Mouse (Mus musculus): ENCODE measurements around the gene Atm.

Gene Atm

GRCm38 (mm10) chr9:53408953-53409361 lies 127.6 kb downstream of the Atm start:
- DNase-seq (ENCODE audit: low spot score in 2 of 2): no peak

GRCm38 (mm10) chr9:53408548-53408947 lies 128.0 kb downstream of the Atm start:
- DNase-seq (ENCODE audit: low spot score in 2 of 2): no peak

DNA sequence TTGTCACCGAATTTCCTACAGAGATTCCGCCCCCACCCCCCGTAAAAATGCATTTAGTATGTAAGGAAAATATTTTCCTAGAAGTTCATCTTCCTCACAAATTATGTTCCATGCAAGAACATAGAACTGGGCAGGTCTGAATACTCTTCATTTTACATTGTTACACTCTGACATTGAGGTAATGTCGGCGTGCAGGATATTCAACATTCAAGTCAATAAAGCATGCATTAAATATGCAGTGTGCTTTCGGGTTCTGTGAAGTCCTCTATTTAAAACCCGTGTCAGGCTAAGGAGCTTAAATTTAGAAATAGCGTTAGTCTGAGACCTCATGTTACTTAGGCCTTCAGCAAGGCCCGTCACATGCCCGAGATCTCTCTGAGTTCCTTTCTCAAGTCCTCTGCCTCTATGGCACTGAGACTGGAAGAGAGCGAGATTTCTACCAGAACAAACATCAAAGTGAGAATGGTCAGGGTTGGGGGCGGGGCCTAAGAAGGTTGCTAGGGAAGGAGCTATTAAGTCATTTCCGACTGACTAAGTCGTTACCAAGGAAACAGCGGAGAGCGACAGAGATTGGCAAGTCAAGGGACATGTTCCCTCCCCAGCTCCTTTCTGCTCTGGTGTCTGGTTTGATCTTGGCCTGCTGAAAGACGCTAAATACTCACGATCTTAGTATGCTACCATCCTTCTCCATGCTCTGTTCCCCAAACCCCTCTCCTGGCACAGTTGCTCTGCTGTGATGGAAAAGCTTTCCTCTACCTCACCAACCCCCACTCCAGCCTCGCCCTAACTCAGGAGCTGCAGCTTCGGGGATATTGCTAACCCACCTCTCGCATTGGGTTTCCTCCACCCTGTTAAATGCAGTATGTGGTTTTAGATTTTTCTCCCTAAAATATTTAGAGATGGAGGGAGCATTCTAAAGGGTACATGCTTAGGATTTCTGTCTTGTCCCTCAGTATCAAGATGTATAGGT lies 131.5 kb downstream of the Atm start:
- peak; percentile 59 to 72 for DNase-seq (ENCODE audit: low spot score in 2 of 2)

- DNase-seq (ENCODE audit: low spot score in 2 of 2): no peak
Measured at GRCm38 (mm10) chr9:53404050-53404752, 132.3 kb downstream of the Atm start.

- no peak for DNase-seq (ENCODE audit: low spot score in 2 of 2)
Measured at GRCm38 (mm10) chr9:53402991-53403390, 133.5 kb downstream of the Atm start.

DNA sequence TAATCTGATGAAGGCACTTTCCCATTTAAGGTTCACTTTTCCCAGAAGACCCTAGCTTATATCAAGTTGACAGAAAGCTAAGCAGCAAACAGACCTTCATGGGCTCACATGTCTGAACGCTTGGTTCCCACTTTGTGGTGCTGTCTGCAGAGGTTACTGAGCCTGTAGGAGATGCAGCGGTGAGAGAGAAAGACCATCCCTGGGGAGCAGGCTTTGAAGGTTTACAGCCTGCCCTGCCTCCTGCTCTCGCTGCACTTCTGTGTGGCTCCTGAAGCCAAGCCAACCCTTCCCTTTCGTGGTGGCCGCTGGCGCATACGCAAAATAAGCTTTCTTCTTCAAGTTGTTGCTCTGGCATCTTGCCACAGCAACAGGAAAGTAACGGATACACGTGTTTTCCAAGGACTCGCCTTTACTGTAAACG lies 134.2 kb downstream of the Atm start, which contains the start of gene 4930550C14Rik:
Gene 4930550C14Rik (plus strand): TSS at position 35 of the 421 bp plus-strand sequence.
- peak in 1 of 2 experiments; percentile 28 for DNase-seq (ENCODE audit: low spot score in 2 of 2)

- no peak for DNase-seq (ENCODE audit: low spot score in 2 of 2)
Measured at GRCm38 (mm10) chr9:53401146-53401545, 135.4 kb downstream of the Atm start.

- no peak for DNase-seq (ENCODE audit: low spot score in 2 of 2)
Measured at GRCm38 (mm10) chr9:53400696-53401095, 135.8 kb downstream of the Atm start.

DNA sequence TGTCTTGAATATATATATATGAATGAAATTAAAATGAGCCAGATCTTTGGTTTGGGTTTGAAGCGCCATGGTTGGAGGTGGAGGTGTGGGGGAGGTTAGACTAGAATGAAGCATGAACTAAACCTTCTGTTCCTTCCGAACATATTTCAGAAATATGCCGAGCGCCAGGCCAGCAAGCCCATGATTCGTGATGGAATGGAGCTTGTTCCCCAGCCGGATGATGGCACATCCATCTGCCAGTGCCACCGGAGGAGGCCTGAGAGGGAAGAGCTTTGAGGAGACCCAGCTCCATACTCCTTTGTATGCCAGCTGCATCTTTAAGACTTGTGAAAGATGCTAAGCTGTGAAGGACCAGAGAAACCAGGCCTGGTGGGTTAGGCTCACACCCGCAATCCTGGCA lies 137.0 kb downstream of the Atm start:
- no peak for DNase-seq (ENCODE audit: low spot score in 2 of 2)

DNA sequence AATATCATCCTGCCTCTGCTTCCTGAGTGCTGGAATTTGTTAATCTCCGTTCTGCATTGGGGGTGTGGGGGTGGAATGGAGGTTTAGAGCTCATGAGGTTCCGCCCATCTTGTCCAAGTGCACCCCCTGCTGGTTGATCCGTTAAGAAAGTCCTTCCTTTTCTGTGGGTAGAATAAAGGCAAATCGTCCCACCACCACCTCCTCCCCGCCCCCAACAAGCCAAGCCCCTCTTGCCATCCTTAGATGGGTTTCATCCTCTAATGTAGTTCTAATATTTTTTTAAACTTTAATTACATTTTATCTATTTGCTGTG lies 138.2 kb downstream of the Atm start:
- no peak for DNase-seq (ENCODE audit: low spot score in 2 of 2)

DNA sequence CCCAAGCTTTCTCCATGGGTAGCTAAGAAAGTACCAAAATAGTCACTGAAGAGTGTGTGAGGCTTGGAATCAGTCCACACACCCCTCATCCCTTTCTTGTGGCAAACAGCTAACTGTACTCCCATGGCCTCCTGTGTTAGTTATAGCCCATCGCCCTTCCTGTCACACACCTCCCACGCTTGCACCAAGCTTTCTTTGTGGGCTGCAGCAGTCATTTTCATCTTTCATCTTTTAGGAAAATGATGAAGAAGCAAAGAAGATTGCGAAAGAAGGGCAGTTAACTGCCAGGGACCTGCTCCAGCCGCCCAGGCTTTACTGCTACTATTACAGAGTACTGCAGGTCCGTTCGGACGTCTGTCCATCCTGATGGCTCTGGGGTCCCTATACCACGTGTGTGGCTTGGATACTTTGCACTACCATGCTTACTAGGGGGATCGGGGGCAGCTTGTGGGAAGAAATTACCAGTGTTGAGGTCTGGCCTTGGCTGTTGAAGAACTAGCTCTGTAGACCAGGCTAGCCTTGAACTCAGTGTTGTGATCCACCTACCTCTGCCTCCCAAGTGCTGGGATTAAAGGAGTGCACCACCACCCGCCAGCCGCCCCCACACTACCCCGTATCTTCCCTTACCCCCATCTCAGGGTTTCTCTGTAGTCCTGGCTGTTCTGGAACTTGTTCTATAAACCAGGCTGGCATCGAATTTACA lies 138.7 kb downstream of the Atm start:
- no peak for DNase-seq (ENCODE audit: low spot score in 2 of 2)

DNA sequence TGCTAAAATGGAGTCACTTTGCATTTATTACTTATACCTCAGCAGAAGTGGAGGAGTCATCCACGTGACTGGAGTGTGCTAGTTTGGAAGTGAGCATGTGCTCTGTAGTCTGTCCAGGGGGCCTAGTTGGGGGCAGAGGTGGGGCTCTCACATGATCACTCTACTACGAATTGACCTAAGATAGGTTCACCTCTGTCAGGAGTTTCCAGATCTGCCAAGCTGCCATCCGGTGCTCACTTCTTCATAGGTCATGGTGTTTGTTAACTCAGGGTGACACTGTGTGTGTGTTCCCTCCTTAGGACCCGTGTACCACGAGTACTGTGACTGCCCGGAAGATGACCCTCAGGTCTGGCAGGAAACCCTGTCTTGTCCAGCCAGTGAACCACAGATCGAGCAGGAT lies 146.4 kb downstream of the Atm start:
- DNase-seq (ENCODE audit: low spot score in 2 of 2): no peak

Measured in frontal cortex, postnatal 10 days (tissue).